Mouse (Mus musculus) heart, adult 18-20 months (tissue): ENCODE data around the gene Lmnb2. TPM values are rescaled to one million over a fixed set of nuclear protein-coding genes. Genes with fewer than 3 reads are reported as not detected.

Experiments used
- DNase-seq, 2 experiments: peaks; one replicate each; pipeline ENCODE4 v3.0.0; 2021 to 2022; ENCODE audit warnings: mixed read lengths in 1 of 2
- total RNA-seq, 2 experiments: library from RNA; stranded (reverse); gene quantifications; 2 replicates each; pipeline ENCODE4 v1.2.3; 2021

The Lmnb2 gene
- total RNA-seq, 2 experiments from 2014 or later: 4.7 to 5.8 TPM

GRCm38 (mm10) chr10:80929299-80930226 is 11.5 kb upstream of the Lmnb2 start, which contains the start of gene Gadd45b:
TSS of gene Gadd45b (plus strand) at chr10:80930073.
- peak; percentile 99 to 100 for DNase-seq

GRCm38 (mm10) chr10:80928586-80929298 is 10.7 kb upstream of the Lmnb2 start:
- peak; percentile 94 for DNase-seq

GRCm38 (mm10) chr10:80925472-80925871 is 7.4 kb upstream of the Lmnb2 start:
- no peak for DNase-seq

GRCm38 (mm10) chr10:80921923-80922322 is 3.9 kb upstream of the Lmnb2 start:
- peak; percentile 65 to 76 for DNase-seq

GRCm38 (mm10) chr10:80917336-80917778 is 688 bp downstream of the Lmnb2 start:
- no peak for DNase-seq

GRCm38 (mm10) chr10:80915736-80916135 is 2.3 kb downstream of the Lmnb2 start:
- no peak for DNase-seq

- no peak for DNase-seq
These were observed 2.8 kb downstream of the Lmnb2 start for GRCm38 (mm10) chr10:80915260-80915659.

- no peak for DNase-seq
These were observed 3.8 kb downstream of the Lmnb2 start for GRCm38 (mm10) chr10:80914253-80914656.

GRCm38 (mm10) chr10:80913364-80914011 is 4.6 kb downstream of the Lmnb2 start:
- DNase-seq: no peak

GRCm38 (mm10) chr10:80911891-80912290 is 6.2 kb downstream of the Lmnb2 start:
- DNase-seq: no peak

GRCm38 (mm10) chr10:80911354-80911753 is 6.7 kb downstream of the Lmnb2 start:
- no peak for DNase-seq

GRCm38 (mm10) chr10:80909375-80910162 is 8.5 kb downstream of the Lmnb2 start:
- no peak for DNase-seq

- DNase-seq: no peak
These were observed 13.3 kb downstream of the Lmnb2 start for GRCm38 (mm10) chr10:80904709-80905108.

GRCm38 (mm10) chr10:80904004-80904693 is 13.9 kb downstream of the Lmnb2 start:
- no peak for DNase-seq

- no peak for DNase-seq
These were observed 14.8 kb downstream of the Lmnb2 start for GRCm38 (mm10) chr10:80903282-80903681.

GRCm38 (mm10) chr10:80902273-80902940 is 15.6 kb downstream of the Lmnb2 start:
- no peak for DNase-seq

GRCm38 (mm10) chr10:80901409-80902272 is 16.4 kb downstream of the Lmnb2 start:
- peak in 1 of 2 experiments; percentile 23 for DNase-seq

- peak; percentile 98 to 100 for DNase-seq
These were observed 17.5 kb downstream of the Lmnb2 start, which contains the start of gene Timm13 for GRCm38 (mm10) chr10:80900318-80901247. TSS of gene Timm13 (minus strand) at chr10:80900969.
